Mouse (Mus musculus) megakaryocyte, embryonic 14.5 days (primary cell): ENCODE data around the gene 4930433I11Rik. TPM values are rescaled to one million over a fixed set of nuclear protein-coding genes. Genes with fewer than 3 reads are reported as not detected.
"Not testable (repeated sequence)": the region's sequence is repeated elsewhere in the genome, so short reads cannot be mapped to it uniquely, and the experiment has no call there.

ENCODE experiments used
- H3K27me3 ChIP-seq: replicated peaks from 2 replicates; pipeline ENCODE3; 2012; ENCODE audit warnings: inconsistent platforms
- H3K36me3 ChIP-seq: replicated peaks from 2 replicates; pipeline ENCODE3; 2012; ENCODE audit warnings: low read length, inconsistent platforms, mixed read lengths
- H3K4me1 ChIP-seq: 2 replicates; pipeline ENCODE4 v1.6.1; 2012; ENCODE audit warnings: inconsistent platforms
- H3K4me3 ChIP-seq: replicated peaks from 2 replicates; pipeline ENCODE3; 2012; ENCODE audit warnings: moderate library complexity, mild to moderate bottlenecking, inconsistent platforms
- H3K9me3 ChIP-seq: 2 replicates; pipeline ENCODE4 v1.6.1; 2012; ENCODE audit warnings: inconsistent platforms
- FLI1 ChIP-seq: IDR thresholded peaks from 2 replicates; pipeline ENCODE4 v1.6.1; 2012; ENCODE audit warnings: low read length, inconsistent platforms, mixed read lengths
- GATA1 ChIP-seq: IDR thresholded peaks from 3 replicates; pipeline ENCODE4 v1.6.1; 2012; ENCODE audit warnings: mixed read lengths, low read length, inconsistent platforms, borderline replicate concordance
- polyA plus RNA-seq: library from polyadenylated mRNA; stranded (reverse); fragments of >175 nt; gene quantifications from 2 replicates; pipeline ENCODE4 v1.2.3, GENCODE M21; 2012; ENCODE audit warnings: low replicate concordance; ENCODE audit not compliant: insufficient read depth

Gene 4930433I11Rik
- polyA plus RNA-seq: not detected in 2 replicates

GRCm38 (mm10) chr7:40987243-40987642 lies at the start of gene 4930433I11Rik:
Gene 4930433I11Rik (plus strand): TSS chr7:40987543.
- TF ChIP-seq FLI1: no peak
- TF ChIP-seq GATA1: no peak
- H3K27me3 ChIP-seq: no peaks in the 10 kb centered on the region
- H3K9me3 ChIP-seq: peaks cover 10% of the 10 kb centered on the region; the same call in 1 of the 2 replicates
- no peaks in the 10 kb centered on the region for H3K36me3 ChIP-seq
- no peak within 1 kb of the TSS for H3K4me3 ChIP-seq
- no peaks in the 10 kb centered on the region for H3K4me1 ChIP-seq

DNA sequence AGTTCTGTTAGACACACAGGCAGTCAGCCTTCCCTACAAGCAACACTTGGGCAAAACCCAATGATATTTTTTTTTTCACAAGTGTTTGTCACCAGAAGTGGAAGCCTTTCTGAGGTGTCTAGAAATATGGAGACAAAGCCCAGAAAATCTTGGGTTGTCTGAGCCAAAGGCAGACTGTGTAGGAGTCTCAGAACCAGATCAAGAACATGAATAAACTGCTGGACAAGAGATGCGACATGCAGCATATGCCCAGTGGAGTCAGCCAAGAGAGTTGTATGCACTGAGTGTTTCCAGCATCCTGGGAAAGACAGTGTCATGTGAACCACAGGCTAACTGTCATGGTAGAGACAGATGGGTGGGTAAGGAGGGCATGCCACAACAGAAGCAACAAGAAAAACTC lies 48.0 kb upstream of the 4930433I11Rik start:
- no peaks in the 10 kb centered on the region for H3K36me3 ChIP-seq
- H3K9me3 ChIP-seq: peaks cover 8% of the 10 kb centered on the region; the same call in 1 of the 2 replicates
- H3K4me1 ChIP-seq: no peaks in the 10 kb centered on the region
- TF ChIP-seq GATA1 (no peak), FLI1 (no peak)
- H3K4me3 ChIP-seq: no peak overlapping the region
- no peaks in the 10 kb centered on the region for H3K27me3 ChIP-seq

- TF ChIP-seq GATA1 (no peak), FLI1 (no peak)
- no peaks in the 10 kb centered on the region for H3K4me1 ChIP-seq
- no peak overlapping the region for H3K4me3 ChIP-seq
- no peaks in the 10 kb centered on the region for H3K36me3 ChIP-seq
- H3K9me3 ChIP-seq: peaks cover 14% of the 10 kb centered on the region; the same call in 1 of the 2 replicates
- no peaks in the 10 kb centered on the region for H3K27me3 ChIP-seq
Measured at GRCm38 (mm10) chr7:40942233-40942935, 45.0 kb upstream of the 4930433I11Rik start.

DNA sequence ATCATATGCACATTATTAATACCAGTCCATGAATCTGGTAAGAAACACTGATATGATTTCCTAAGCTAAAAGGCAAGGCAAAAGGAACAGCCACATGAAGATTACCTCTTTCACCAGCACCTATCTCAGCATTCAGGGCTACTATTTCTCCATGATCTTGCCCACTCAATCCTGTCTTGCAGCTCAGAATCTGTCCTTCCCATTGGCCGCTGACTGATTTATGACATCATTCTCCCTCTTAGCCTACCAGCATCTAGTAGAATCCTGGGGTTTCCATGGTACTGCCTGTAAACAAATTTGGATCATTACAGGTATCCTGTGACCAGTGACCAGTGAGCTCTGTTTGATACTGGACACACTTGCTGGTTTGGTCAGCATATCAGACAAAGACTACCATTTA lies 45.1 kb downstream of the 4930433I11Rik start, which contains the start of gene Gm4884:
Gm4884 (plus strand) TSS at position 301 of the 400 bp plus-strand sequence.
- H3K36me3 ChIP-seq, H3K4me3 ChIP-seq, H3K4me1 ChIP-seq, H3K9me3 ChIP-seq, H3K27me3 ChIP-seq: not testable (repeated sequence)

- not testable (repeated sequence) for H3K4me3 ChIP-seq, H3K27me3 ChIP-seq, H3K36me3 ChIP-seq, H3K4me1 ChIP-seq
- H3K9me3 ChIP-seq: peaks cover 19% of the 10 kb centered on the region; the same call in 1 of the 2 replicates
Measured at GRCm38 (mm10) chr7:41044058-41044457, 56.7 kb downstream of the 4930433I11Rik start.

Other genes starting within 250 kb of the 4930433I11Rik start
- gene Vstm2b, start 89.2 kb upstream of the 4930433I11Rik start, polyA plus RNA-seq: not detected in 2 replicates
- gene Gm4884, start 45.2 kb downstream of the 4930433I11Rik start, polyA plus RNA-seq: not detected in 2 replicates
- gene Gm5592, start 166.3 kb downstream of the 4930433I11Rik start, polyA plus RNA-seq: not detected in 2 replicates